Mouse (Mus musculus): ENCODE results near the gene Gipc3. TPM values are rescaled to one million over a fixed set of nuclear protein-coding genes. Genes with fewer than 3 reads are reported as not detected.

Gipc3 gene
- polyA plus RNA-seq, 1 experiment from 2014 or later: not detected

DNA sequence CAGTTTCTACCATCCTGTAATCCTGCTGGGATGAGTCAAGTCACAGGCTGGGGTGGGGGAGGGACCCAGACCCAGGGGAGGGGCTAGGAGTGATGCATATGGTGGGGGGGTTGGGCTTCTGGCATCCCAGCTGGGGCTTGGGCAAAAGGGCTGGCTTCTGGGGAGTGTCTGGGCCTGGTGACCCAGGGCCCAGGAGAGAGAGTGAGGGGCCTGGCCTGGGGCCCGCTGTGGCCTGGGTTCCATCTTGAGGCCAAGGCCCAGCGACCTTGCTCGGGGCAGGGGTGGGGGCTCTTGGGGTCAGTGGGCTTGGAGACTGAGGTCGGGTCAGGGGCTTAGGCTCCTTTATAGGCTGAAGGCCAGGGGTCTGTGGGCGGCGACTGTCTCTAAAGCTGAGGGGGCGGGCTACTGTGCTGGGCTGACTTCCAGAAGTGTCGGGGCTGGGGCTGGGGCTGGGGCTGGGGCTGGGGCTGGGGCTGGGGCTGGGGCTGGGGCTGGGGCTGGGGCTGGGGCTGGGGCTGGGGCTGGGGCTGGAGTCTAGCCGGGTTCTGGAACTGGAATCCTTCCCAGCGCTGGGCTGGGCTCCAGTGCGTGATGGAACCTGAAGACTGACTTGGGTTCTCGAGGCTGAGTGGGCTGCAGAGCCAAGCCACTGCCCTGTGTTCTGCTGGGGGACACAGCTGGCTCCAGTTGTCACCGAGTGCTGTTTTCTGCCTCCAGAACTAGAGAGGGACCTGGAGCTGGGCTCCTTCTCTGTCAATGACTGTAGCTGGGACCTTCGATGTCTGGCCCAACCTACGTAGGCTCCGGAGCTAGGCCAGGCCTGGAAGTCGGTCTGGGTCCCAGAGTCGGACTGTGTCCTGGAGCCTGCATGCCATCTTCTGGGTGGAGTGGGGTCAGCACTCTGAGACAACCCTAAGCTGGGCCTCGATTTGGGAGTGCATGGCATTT, 7.4 kb downstream of the Gipc3 start:
- H3K4me2 ChIP-seq (ENCODE audit: low read depth, severe bottlenecking): no peak overlapping the region
- no peak overlapping the region for H3K4me3 ChIP-seq (ENCODE audit: low read depth, low read length)
- DNase-seq (ENCODE audit: low spot score) (no peak), ATAC-seq (ENCODE audit: insufficient number of reproducible peaks, low FRiP score, low TSS enrichment, low read depth) (no peak)
- 0 out of 2 replicates have a peak overlapping the region, but pooled peaks have one; percentile 36 for H3K27ac ChIP-seq (replicated peaks; ENCODE audit: low read depth, low read length)
- no peaks in the 10 kb centered on the region for H3K9me3 ChIP-seq (ENCODE audit: control insufficient read depth, low read length)
- peaks cover 24% of the 10 kb centered on the region for H3K27me3 ChIP-seq (ENCODE audit: control insufficient read depth, insufficient read depth, low read length)
- H3K36me3 ChIP-seq (ENCODE audit: control insufficient read depth, insufficient read depth, low read length): no peaks in the 10 kb centered on the region
- H3K9ac ChIP-seq (ENCODE audit: low read length): no peak overlapping the region
- 29% methylated on average over 19 of the region's 19 CpGs for WGBS
- H3K4me1 ChIP-seq (ENCODE audit: control insufficient read depth, insufficient read depth, low read length): peaks cover 10% of the 10 kb centered on the region

DNA sequence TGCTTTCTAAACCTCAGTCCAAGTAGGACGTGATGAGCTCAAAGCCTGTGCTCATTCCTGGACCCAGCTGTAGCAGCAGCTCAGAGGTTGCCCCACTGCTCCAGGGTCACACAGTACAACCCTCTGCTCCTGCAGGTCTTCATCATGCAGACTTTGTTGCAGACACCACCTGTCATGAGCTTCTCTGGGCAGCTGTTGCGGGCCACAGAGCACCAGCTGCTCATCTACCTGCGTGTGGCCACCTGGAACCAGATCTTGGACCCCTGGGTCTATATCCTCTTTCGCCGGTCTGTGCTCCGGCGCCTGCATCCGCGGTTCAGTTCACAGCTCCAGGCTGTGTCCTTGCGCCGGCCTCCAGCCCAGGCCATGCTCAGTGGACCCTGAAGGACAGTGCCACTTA, 8.7 kb downstream of the Gipc3 start:
- Histone ChIP-seq H3K36me3 (ENCODE audit: control insufficient read depth, insufficient read depth, low read length) (no peaks in the 10 kb centered on the region), H3K27ac (replicated peaks; ENCODE audit: low read depth, low read length) (no peak overlapping the region), H3K27me3 (ENCODE audit: control insufficient read depth, insufficient read depth, low read length) (peaks cover 24% of the 10 kb centered on the region), H3K9ac (ENCODE audit: low read length) (no peak overlapping the region), H3K4me1 (ENCODE audit: control insufficient read depth, insufficient read depth, low read length) (peaks cover 16% of the 10 kb centered on the region), H3K4me2 (ENCODE audit: low read depth, severe bottlenecking) (no peak overlapping the region), H3K4me3 (ENCODE audit: low read depth, low read length) (no peak overlapping the region), H3K9me3 (ENCODE audit: control insufficient read depth, low read length) (no peaks in the 10 kb centered on the region)
- ATAC-seq (ENCODE audit: insufficient number of reproducible peaks, low FRiP score, low TSS enrichment, low read depth) (no peak), DNase-seq (ENCODE audit: low spot score) (no peak)
- 76% methylated on average over 11 of the region's 11 CpGs for WGBS

DNA sequence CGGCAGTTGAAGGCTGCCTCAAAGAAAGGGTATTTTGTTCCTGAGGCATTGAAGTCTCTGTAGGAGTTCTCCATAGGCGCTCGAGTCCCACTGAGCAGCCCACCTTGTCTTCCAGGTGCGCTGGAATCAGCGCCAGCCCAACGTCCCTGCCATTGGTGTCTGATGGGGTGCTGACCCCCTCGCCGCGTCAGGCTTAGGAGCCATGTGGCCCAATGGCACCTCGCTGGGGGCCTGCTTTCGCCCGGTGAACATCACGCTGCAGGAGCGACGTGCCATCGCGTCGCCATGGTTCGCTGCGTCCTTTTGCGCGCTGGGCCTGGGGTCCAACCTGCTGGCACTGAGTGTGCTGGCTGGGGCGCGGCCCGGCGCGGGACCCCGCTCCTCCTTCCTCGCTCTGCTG, 10.8 kb downstream of the Gipc3 start:
- ATAC-seq (ENCODE audit: insufficient number of reproducible peaks, low FRiP score, low TSS enrichment, low read depth): no peak
- peaks cover under 1% of the 10 kb centered on the region; the same call in 1 of the 2 replicates for H3K36me3 ChIP-seq (ENCODE audit: control insufficient read depth, insufficient read depth, low read length)
- H3K9ac ChIP-seq (ENCODE audit: low read length): peak overlapping the region; percentile 40
- H3K9me3 ChIP-seq (ENCODE audit: control insufficient read depth, low read length): no peaks in the 10 kb centered on the region
- H3K4me1 ChIP-seq (ENCODE audit: control insufficient read depth, insufficient read depth, low read length): peaks cover 16% of the 10 kb centered on the region
- H3K27ac ChIP-seq (replicated peaks; ENCODE audit: low read depth, low read length): no peak overlapping the region
- no peak overlapping the region for H3K4me3 ChIP-seq (ENCODE audit: low read depth, low read length)
- H3K4me2 ChIP-seq (ENCODE audit: low read depth, severe bottlenecking): peak overlapping the region; percentile 16; the same call in 1 of the 2 replicates
- 13% methylated on average over 27 of the region's 29 CpGs for WGBS
- DNase-seq (ENCODE audit: low spot score): no peak
- peaks cover 14% of the 10 kb centered on the region for H3K27me3 ChIP-seq (ENCODE audit: control insufficient read depth, insufficient read depth, low read length)

DNA sequence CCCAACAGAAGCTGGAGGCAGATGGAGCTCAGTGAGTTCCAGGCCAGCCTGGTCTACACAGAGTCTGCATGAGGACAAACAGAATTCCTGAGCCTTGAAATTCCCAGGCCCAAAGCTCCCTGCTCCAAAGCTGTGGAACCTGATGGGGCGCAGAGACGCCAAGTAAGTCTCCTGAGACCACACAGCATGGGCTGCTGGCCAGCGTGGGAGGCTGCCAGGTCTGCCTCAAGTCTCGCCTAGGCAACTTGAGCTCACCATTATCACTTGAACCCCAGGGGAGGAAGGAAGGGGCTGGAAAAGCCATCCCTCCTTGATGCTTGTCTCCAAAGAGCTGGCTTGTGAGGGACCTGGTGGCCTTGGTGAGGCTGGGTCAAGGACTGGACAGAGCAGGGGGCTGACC, 13.1 kb downstream of the Gipc3 start:
- Histone ChIP-seq H3K4me3 (ENCODE audit: low read depth, low read length) (no peak overlapping the region), H3K4me1 (ENCODE audit: control insufficient read depth, insufficient read depth, low read length) (peaks cover 10% of the 10 kb centered on the region; the same call in 1 of the 2 replicates), H3K9me3 (ENCODE audit: control insufficient read depth, low read length) (no peaks in the 10 kb centered on the region), H3K27me3 (ENCODE audit: control insufficient read depth, insufficient read depth, low read length) (peaks cover 14% of the 10 kb centered on the region), H3K36me3 (ENCODE audit: control insufficient read depth, insufficient read depth, low read length) (peaks cover 19% of the 10 kb centered on the region), H3K27ac (replicated peaks; ENCODE audit: low read depth, low read length) (0 out of 2 replicates have a peak overlapping the region, but pooled peaks have one; percentile 8), H3K4me2 (ENCODE audit: low read depth, severe bottlenecking) (no peak overlapping the region), H3K9ac (ENCODE audit: low read length) (no peak overlapping the region)
- no peak for ATAC-seq (ENCODE audit: insufficient number of reproducible peaks, low FRiP score, low TSS enrichment, low read depth)
- WGBS: 60% methylated on average over 4 of the region's 4 CpGs
- DNase-seq (ENCODE audit: low spot score): no peak

DNA sequence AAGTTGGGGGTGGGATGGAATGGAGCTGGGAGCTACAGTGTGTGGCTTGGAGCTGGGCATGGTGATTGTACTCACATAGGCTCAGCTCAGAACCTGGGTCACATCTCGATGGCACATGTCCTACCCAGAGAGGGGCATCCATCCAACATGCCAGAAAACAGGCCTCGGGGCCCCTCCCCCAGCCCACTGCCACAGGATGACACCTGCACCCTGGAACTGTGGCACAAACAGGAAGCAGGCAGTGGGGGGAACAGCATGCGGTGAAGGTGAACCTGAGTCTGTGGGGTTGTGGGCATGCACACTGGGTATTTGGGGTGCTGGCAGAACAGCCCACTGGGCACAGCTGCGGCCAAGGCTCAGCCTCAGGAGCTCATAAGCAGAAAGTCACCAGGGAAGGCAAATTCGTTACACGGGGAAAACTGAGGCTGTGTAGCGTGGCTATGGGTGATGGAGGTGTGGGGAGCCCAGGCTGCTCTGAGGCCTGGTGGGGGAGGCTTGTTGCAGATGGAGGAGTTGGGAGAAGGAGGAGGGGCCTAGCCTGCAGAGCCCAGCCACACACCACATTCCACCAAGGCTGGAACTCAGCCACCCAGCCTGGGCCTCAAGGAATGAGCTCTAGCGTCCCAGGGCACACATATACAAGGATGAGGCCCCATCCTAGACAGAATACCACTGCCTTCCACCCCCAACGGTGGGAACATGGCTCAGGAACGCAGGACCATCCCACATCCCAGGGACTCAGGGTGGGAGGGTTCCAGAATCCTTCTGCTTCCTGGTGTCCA, 13.7 kb downstream of the Gipc3 start:
- no peaks in the 10 kb centered on the region for H3K9me3 ChIP-seq (ENCODE audit: control insufficient read depth, low read length)
- H3K4me3 ChIP-seq (ENCODE audit: low read depth, low read length): no peak overlapping the region
- H3K9ac ChIP-seq (ENCODE audit: low read length): peak overlapping the region; percentile 30; the same call in 1 of the 2 replicates
- WGBS: 69% methylated on average over 10 of the region's 10 CpGs
- H3K4me1 ChIP-seq (ENCODE audit: control insufficient read depth, insufficient read depth, low read length): 0 out of 2 replicates have a peak, but pooled peaks cover 7% of the 10 kb centered on the region
- 0 out of 2 replicates have a peak overlapping the region, but pooled peaks have one; percentile 8 for H3K27ac ChIP-seq (replicated peaks; ENCODE audit: low read depth, low read length)
- H3K27me3 ChIP-seq (ENCODE audit: control insufficient read depth, insufficient read depth, low read length): peaks cover 14% of the 10 kb centered on the region
- H3K4me2 ChIP-seq (ENCODE audit: low read depth, severe bottlenecking): no peak overlapping the region
- peaks cover 25% of the 10 kb centered on the region for H3K36me3 ChIP-seq (ENCODE audit: control insufficient read depth, insufficient read depth, low read length)
- no peak for ATAC-seq (ENCODE audit: insufficient number of reproducible peaks, low FRiP score, low TSS enrichment, low read depth)
- no peak for DNase-seq (ENCODE audit: low spot score)

DNA sequence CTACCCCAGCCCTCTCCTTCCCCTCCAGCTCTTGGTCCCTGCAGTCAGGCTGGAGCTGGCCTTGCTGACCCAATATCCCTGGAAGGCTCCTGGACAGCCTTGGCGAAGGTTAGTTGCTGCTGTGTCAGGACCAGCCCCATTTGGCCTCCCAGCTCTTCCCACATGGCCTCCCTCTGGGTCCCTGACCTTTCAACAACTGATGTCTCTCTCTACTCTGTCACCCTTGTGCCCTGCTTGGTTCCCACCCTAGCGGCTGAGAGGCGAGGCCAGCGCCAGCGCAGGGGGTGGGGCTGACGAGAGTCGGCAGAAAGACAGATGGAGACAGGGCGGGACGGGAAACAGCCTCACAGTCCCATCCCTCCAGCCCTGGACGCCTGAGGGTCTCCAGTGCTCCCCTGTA, 14.7 kb downstream of the Gipc3 start, which contains the start of gene Tbxa2r:
TSS of gene Tbxa2r (plus strand) at position 346 of the 400 bp plus-strand sequence.
- DNase-seq (ENCODE audit: low spot score): no peak
- no peak within 1 kb of the TSS for H3K4me3 ChIP-seq (ENCODE audit: low read depth, low read length)
- H3K9ac ChIP-seq (ENCODE audit: low read length): peak within 1 kb of the TSS; percentile 30; the same call in 1 of the 2 replicates
- H3K9me3 ChIP-seq (ENCODE audit: control insufficient read depth, low read length): no peaks in the 10 kb centered on the region
- H3K4me2 ChIP-seq (ENCODE audit: low read depth, severe bottlenecking): no peak within 1 kb of the TSS
- no peak for ATAC-seq (ENCODE audit: insufficient number of reproducible peaks, low FRiP score, low TSS enrichment, low read depth)
- no peak within 1 kb of the TSS for H3K27ac ChIP-seq (replicated peaks; ENCODE audit: low read depth, low read length)
- peaks cover 13% of the 10 kb centered on the region for H3K27me3 ChIP-seq (ENCODE audit: control insufficient read depth, insufficient read depth, low read length)
- 0 out of 2 replicates have a peak, but pooled peaks cover 7% of the 10 kb centered on the region for H3K4me1 ChIP-seq (ENCODE audit: control insufficient read depth, insufficient read depth, low read length)
- 4% methylated on average over 8 of the region's 10 CpGs for WGBS
- peaks cover 35% of the 10 kb centered on the region for H3K36me3 ChIP-seq (ENCODE audit: control insufficient read depth, insufficient read depth, low read length)

DNA sequence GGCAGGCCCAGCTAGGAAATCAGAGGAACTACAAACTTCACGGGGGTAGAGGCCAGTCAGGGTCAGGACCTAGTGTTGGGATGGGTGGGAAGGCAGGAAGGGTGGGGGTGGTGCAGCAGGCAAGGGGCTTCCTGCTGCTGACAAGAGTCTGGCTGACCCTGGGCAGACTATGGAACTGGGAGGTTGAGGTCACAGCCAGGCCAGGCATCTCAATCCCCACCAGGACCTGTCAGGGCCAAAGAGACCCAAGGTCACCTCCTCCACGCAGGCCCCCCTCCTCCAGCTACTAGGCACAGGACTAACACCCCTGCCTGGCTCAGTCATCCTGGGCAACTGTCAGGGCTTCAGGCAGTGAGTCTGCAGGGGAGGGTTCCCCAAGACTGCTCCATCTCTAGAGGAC, 15.1 kb downstream of the Gipc3 start:
- Histone ChIP-seq H3K4me3 (ENCODE audit: low read depth, low read length) (no peak overlapping the region), H3K27ac (replicated peaks; ENCODE audit: low read depth, low read length) (no peak overlapping the region), H3K27me3 (ENCODE audit: control insufficient read depth, insufficient read depth, low read length) (peaks cover 12% of the 10 kb centered on the region), H3K36me3 (ENCODE audit: control insufficient read depth, insufficient read depth, low read length) (peaks cover 38% of the 10 kb centered on the region), H3K4me1 (ENCODE audit: control insufficient read depth, insufficient read depth, low read length) (0 out of 2 replicates have a peak, but pooled peaks cover 7% of the 10 kb centered on the region), H3K9ac (ENCODE audit: low read length) (no peak overlapping the region), H3K4me2 (ENCODE audit: low read depth, severe bottlenecking) (no peak overlapping the region), H3K9me3 (ENCODE audit: control insufficient read depth, low read length) (no peaks in the 10 kb centered on the region)
- 9% methylated on average over 2 of the region's 2 CpGs for WGBS
- DNase-seq (ENCODE audit: low spot score) (no peak), ATAC-seq (ENCODE audit: insufficient number of reproducible peaks, low FRiP score, low TSS enrichment, low read depth) (no peak)

DNA sequence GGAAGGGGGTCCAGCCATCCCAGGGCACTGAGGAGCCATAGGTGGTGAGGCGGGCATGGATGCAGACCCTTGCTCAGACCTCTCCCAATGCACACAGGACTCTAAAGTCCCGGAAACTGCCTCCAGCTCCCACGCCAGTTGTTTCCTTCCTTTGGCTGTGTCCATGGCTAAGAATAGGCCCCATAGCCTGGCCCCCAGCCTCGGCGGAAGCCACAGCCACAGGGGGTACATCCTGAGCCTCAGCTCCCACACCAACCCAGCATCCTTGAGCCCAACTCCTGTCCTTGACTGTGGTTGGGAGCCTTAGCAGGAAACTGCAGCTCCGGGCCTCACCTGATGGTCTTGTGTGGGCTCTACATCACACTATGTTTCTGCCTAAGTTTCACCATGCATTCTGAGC, 16.2 kb downstream of the Gipc3 start:
- H3K27ac ChIP-seq (replicated peaks; ENCODE audit: low read depth, low read length): no peak overlapping the region
- no peaks in the 10 kb centered on the region for H3K9me3 ChIP-seq (ENCODE audit: control insufficient read depth, low read length)
- ATAC-seq (ENCODE audit: insufficient number of reproducible peaks, low FRiP score, low TSS enrichment, low read depth): no peak
- no peak overlapping the region for H3K4me2 ChIP-seq (ENCODE audit: low read depth, severe bottlenecking)
- peaks cover 12% of the 10 kb centered on the region; the same call in 1 of the 2 replicates for H3K4me1 ChIP-seq (ENCODE audit: control insufficient read depth, insufficient read depth, low read length)
- no peak overlapping the region for H3K4me3 ChIP-seq (ENCODE audit: low read depth, low read length)
- H3K27me3 ChIP-seq (ENCODE audit: control insufficient read depth, insufficient read depth, low read length): peaks cover 4% of the 10 kb centered on the region; the same call in 1 of the 2 replicates
- peaks cover 42% of the 10 kb centered on the region for H3K36me3 ChIP-seq (ENCODE audit: control insufficient read depth, insufficient read depth, low read length)
- DNase-seq (ENCODE audit: low spot score): no peak
- 81% methylated on average over 6 of the region's 6 CpGs for WGBS
- no peak overlapping the region for H3K9ac ChIP-seq (ENCODE audit: low read length)
